Mouse (Mus musculus) CH12.LX (cell line): ENCODE results near the gene C1ql3. TPM values are rescaled to one million over a fixed set of nuclear protein-coding genes. Genes with fewer than 3 reads are reported as not detected.

Source experiments
- DNase-seq: peaks from one replicate; pipeline ENCODE4 v3.0.0-alpha.2; 2013; ENCODE audit errors: extremely low read depth
- H3K27ac ChIP-seq: 2 replicates; pipeline ENCODE4 v1.5.1; 2012; ENCODE audit warnings: low read depth, mild to moderate bottlenecking, control low read depth, moderate library complexity; ENCODE audit not compliant: insufficient read depth
- H3K27me3 ChIP-seq: replicated peaks from 2 replicates; pipeline ENCODE3; 2012; ENCODE audit warnings: inconsistent platforms
- H3K36me3 ChIP-seq, 2 experiments: replicated peaks in 1 of 2; 2 replicates each; pipeline versions ENCODE3 to v1.6.1; 2012; ENCODE audit warnings: inconsistent platforms in 1 of 2, low read length in 1 of 2, mild to moderate bottlenecking in 1 of 2, mixed read lengths in 1 of 2, moderate library complexity in 1 of 2; ENCODE audit not compliant: control insufficient read depth in 1 of 2, insufficient read depth in 1 of 2
- H3K4me1 ChIP-seq, 2 experiments: 2 replicates each; pipeline ENCODE4 v1.6.1; 2012; ENCODE audit warnings: inconsistent platforms in 1 of 2, moderate library complexity in 1 of 2; ENCODE audit not compliant: insufficient read depth in 2 of 2, control insufficient read depth in 1 of 2
- H3K4me2 ChIP-seq: 2 replicates; pipeline ENCODE4 v1.6.1; 2012; ENCODE audit warnings: low read depth, mild to moderate bottlenecking, control low read depth; ENCODE audit not compliant: poor library complexity, insufficient read depth, severe bottlenecking
- H3K4me3 ChIP-seq, 3 experiments: fragments of 150-350 bp in 1 of 3; sonication (generic) in 1 of 3; replicated peaks in 1 of 3; 2 replicates each; pipeline versions ENCODE3 to v1.5.1; 2011 to 2012; ENCODE audit warnings: low read depth in 2 of 3, low read length in 2 of 3, mild to moderate bottlenecking in 2 of 3, moderate library complexity in 2 of 3, control low read depth in 1 of 3, improper control_type of control experiment in 1 of 3, inconsistent platforms in 1 of 3, mixed read lengths in 1 of 3; ENCODE audit not compliant: poor library complexity in 1 of 3
- H3K79me2 ChIP-seq: replicated peaks from 2 replicates; pipeline ENCODE4 v1.6.1; 2012; ENCODE audit warnings: mild to moderate bottlenecking, moderate library complexity; ENCODE audit not compliant: control insufficient read depth, poor library complexity, insufficient read depth, severe bottlenecking; ENCODE audit errors: extremely low read depth
- H3K9ac ChIP-seq: 2 replicates; pipeline ENCODE4 v1.6.1; 2012; ENCODE audit warnings: low read depth, mild to moderate bottlenecking, control low read depth, moderate library complexity; ENCODE audit not compliant: insufficient read depth
- H3K9me3 ChIP-seq: replicated peaks from 2 replicates; pipeline ENCODE3; 2012; ENCODE audit warnings: low read length, inconsistent platforms, mixed read lengths
- E2F4 ChIP-seq: IDR thresholded peaks from 2 replicates; pipeline ENCODE4 v1.6.1; 2011; ENCODE audit warnings: low read depth, low read length, improper control_type of control experiment; ENCODE audit not compliant: insufficient replicate concordance
- ETS1 ChIP-seq: conservative IDR thresholded peaks from 2 replicates; pipeline ENCODE4 v1.6.1; 2012; ENCODE audit warnings: low read depth, mild to moderate bottlenecking, inconsistent platforms, low read length, improper control_type of control experiment, moderate library complexity
- GABPA ChIP-seq: IDR thresholded peaks from 2 replicates; pipeline ENCODE4 v1.6.1; 2012; ENCODE audit warnings: low read depth, low read length, improper control_type of control experiment, inconsistent platforms; ENCODE audit not compliant: insufficient replicate concordance
- HCFC1 ChIP-seq: IDR thresholded peaks from 2 replicates; pipeline ENCODE4 v1.6.1; 2012; ENCODE audit warnings: low read depth, mild to moderate bottlenecking, inconsistent platforms, low read length, improper control_type of control experiment
- IRF4 ChIP-seq: IDR thresholded peaks from 2 replicates; pipeline ENCODE4 v1.6.1; 2014; ENCODE audit warnings: low read depth, mild to moderate bottlenecking, inconsistent platforms, low read length, improper control_type of control experiment
- MAFK ChIP-seq: IDR thresholded peaks from 2 replicates; pipeline ENCODE4 v1.6.1; 2011; ENCODE audit warnings: low read length, improper control_type of control experiment; ENCODE audit not compliant: insufficient replicate concordance
- MXI1 ChIP-seq: IDR thresholded peaks from 2 replicates; pipeline ENCODE4 v1.6.1; 2011; ENCODE audit warnings: mild to moderate bottlenecking, low read depth, low read length, improper control_type of control experiment
- NRF1 ChIP-seq: IDR thresholded peaks from 2 replicates; pipeline ENCODE4 v1.6.1; 2014; ENCODE audit warnings: low read depth, mild to moderate bottlenecking, inconsistent platforms, low read length, improper control_type of control experiment, moderate library complexity
- POLR2AphosphoS2 ChIP-seq: IDR thresholded peaks from 2 replicates; pipeline ENCODE4 v1.6.1; 2011; ENCODE audit warnings: low read depth, low read length, improper control_type of control experiment
- RCOR1 ChIP-seq: conservative IDR thresholded peaks from 2 replicates; pipeline ENCODE4 v1.6.1; 2012; ENCODE audit warnings: low read depth, mild to moderate bottlenecking, inconsistent platforms, low read length, improper control_type of control experiment
- SIN3A ChIP-seq: IDR thresholded peaks from 2 replicates; pipeline ENCODE4 v1.6.1; 2012; ENCODE audit warnings: low read length, improper control_type of control experiment, inconsistent platforms
- UBTF ChIP-seq: IDR thresholded peaks from 2 replicates; pipeline ENCODE4 v1.6.1; 2012; ENCODE audit warnings: low read depth, mild to moderate bottlenecking, inconsistent platforms, low read length, improper control_type of control experiment, moderate library complexity
- USF1 ChIP-seq: IDR thresholded peaks from 2 replicates; pipeline ENCODE4 v1.6.1; 2014; ENCODE audit warnings: low read depth, mild to moderate bottlenecking, inconsistent platforms, low read length, improper control_type of control experiment
- ZC3H11A ChIP-seq: IDR thresholded peaks from 2 replicates; pipeline ENCODE4 v1.6.1; 2012; ENCODE audit warnings: low read depth, mild to moderate bottlenecking, inconsistent platforms, low read length, improper control_type of control experiment
- dilution Hi-C: fragments of 300-500 bp; cut with MboI; formaldehyde crosslinking; loops from 2 replicates; pipeline ENCODE4 v1.14.3; 2020; ENCODE audit warnings: low sequenced_read_pairs; ENCODE audit not compliant: extremely low pct_unique_long_range_greater_than_20kb, extremely low pct_ligation_motif_present
- in situ Hi-C: fragments of 300-500 bp; cut with MboI; formaldehyde crosslinking; loops from 3 replicates; pipeline ENCODE4 v1.14.3; 2019; ENCODE audit warnings: low sequenced_read_pairs, low pct_ligation_motif_present, low pct_unique_long_range_greater_than_20kb, mixed read lengths
- polyA plus RNA-seq: library from polyadenylated mRNA; unstranded; fragments of >175 nt; gene quantifications from 2 replicates; pipeline ENCODE4 v1.2.1, GENCODE M21; 2012; ENCODE audit warnings: low read depth; ENCODE audit not compliant: insufficient read length
- total RNA-seq, 2 experiments: library from RNA; depleted of rRNA; stranded (reverse); fragments of 300-350 nt in 1 of 2; fragments of >200 nt in 1 of 2; gene quantifications; 2 replicates each; pipeline ENCODE4 v1.2.3; 2012 to 2014

The C1ql3 gene
- total and polyA plus RNA-seq, 3 experiments = 0.08 TPM; not detected in 2

- peaks cover 0 to 39% of the 10 kb centered on the region in 2 experiments for H3K36me3 ChIP-seq
- H3K4me1 ChIP-seq = peaks cover 0 to 6% of the 10 kb centered on the region in 2 experiments; a peak in 1 of 4 replicates
- dilution Hi-C loops = no loop called here
- DNase-seq = no peak
- TF ChIP-seq MAFK = no peak
- TF ChIP-seq MXI1 = no peak
- TF ChIP-seq HCFC1 = no peak
- TF ChIP-seq GABPA = no peak
- no peak for TF ChIP-seq RCOR1
- no peak for TF ChIP-seq NRF1
- no peak for TF ChIP-seq SIN3A
- TF ChIP-seq USF1 = no peak
- TF ChIP-seq POLR2AphosphoS2 = no peak
- TF ChIP-seq ETS1 = no peak
- no peak for TF ChIP-seq ZC3H11A
- TF ChIP-seq E2F4 = no peak
- no peak for TF ChIP-seq UBTF
- H3K9me3 ChIP-seq = no peaks in the 10 kb centered on the region
- no peaks in the 10 kb centered on the region for H3K27me3 ChIP-seq
- H3K4me2 ChIP-seq = no peak overlapping the region
- no peak overlapping the region for H3K9ac ChIP-seq
- H3K27ac ChIP-seq = no peak overlapping the region
- H3K4me3 ChIP-seq = no peak overlapping the region
- in situ Hi-C loops = no loop called here
- H3K79me2 ChIP-seq = no peaks in the 10 kb centered on the region
These were observed 41.4 kb downstream of the C1ql3 start for GRCm38 (mm10) chr2:12970049-12970724.

DNA sequence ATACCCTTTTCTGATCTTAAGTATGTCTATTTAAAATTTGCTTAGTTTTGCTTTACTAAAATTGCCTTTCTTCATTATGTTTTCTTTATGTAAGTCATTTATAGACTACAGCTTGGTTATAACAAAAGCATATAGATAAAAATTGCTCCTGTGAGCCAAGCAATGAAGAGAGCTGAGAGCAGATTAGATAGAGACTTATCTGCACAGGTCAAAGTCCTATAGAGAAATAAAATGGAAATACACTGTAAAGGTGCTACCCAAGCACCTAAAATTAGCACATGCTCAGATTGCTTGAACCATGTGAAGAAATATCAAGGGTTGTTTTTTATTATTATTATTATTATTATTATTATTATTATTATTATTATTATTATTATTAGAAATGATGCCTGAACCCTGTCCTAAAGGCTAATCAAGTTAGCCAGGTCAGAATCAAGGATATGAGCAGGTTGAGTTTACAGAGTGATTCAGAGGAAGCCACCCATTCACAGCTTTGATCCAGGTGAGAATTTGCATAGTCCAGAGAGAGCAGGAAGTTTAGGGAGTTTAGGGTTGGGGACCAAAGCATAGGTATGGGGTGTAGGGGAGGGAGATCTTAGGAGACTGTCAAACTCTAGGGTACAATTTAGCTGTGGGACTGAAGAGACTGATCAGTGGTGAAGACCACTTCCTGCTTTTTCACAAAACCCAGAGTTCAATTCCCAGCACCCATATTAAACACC, 54.7 kb downstream of the C1ql3 start:
- no peak for DNase-seq
- H3K9me3 ChIP-seq = no peaks in the 10 kb centered on the region
- H3K36me3 ChIP-seq = peaks cover 0 to 2% of the 10 kb centered on the region in 2 experiments
- H3K4me1 ChIP-seq = no peaks in the 10 kb centered on the region
- H3K27ac ChIP-seq = no peak overlapping the region
- H3K9ac ChIP-seq = no peak overlapping the region
- no peaks in the 10 kb centered on the region for H3K27me3 ChIP-seq
- TF ChIP-seq IRF4 = no peak
- no peaks in the 10 kb centered on the region for H3K79me2 ChIP-seq
- H3K4me3 ChIP-seq = no peak overlapping the region
- in situ Hi-C loops (no loop called here), dilution Hi-C loops (no loop called here)
- H3K4me2 ChIP-seq = no peak overlapping the region

Other genes with a start within 250 kb of the C1ql3 start
- gene Pter, start 87.8 kb downstream of the C1ql3 start, total RNA-seq (2012; rRNA removed) = 27.2 and 29.2 TPM in 2 replicates
- gene Pter, start 87.8 kb downstream of the C1ql3 start, total RNA-seq (2014; rRNA removed) = 89.0 and 90.9 TPM in 2 replicates
- gene Pter, start 87.8 kb downstream of the C1ql3 start, polyA plus RNA-seq = 53.7 and 54.9 TPM in 2 replicates